ENCODE assay signal across 12 mouse cellular contexts in the genomic region with DNA sequence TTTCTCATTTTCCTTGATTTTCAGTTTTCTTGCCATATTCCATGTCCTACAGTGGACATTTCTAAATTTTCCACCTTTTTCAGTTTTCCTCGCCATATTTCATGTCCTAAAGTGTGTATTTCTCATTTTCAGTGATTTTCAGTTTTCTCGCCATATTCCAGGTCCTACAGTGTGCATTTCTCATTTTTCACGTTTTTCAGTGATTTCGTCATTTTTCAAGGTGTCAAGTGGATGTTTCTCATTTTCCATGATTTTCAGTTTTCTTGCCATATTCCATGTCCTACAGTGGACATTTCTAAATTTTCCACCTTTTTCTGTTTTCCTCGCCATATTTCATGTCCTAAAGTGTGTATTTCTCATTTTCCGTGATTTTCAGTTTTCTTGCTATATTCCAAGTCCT. TPM values are rescaled to one million over a fixed set of nuclear protein-coding genes. Genes with fewer than 3 reads are reported as not detected.
DNase-seq lines count a peak whose midpoint lies in the region.
"Had no signal": no experiment of that assay in that cellular context is flagged by ENCODE, and none has a peak within 500 bp of the region (broad histone marks: within the 10 kb centered on the region; RNA-seq: fewer than 3 reads in every experiment).

No protein-coding gene starts in this region.

- peak; percentile 19 for DNase-seq in adrenal gland, postnatal 14 days
- DNase-seq in frontal cortex, adult 2 months (ENCODE audit: extremely low spot score in 1 of 2, low spot score in 1 of 2), result peak; percentile 40 to 57
- DNase-seq in heart, adult 9 months (ENCODE audit: low spot score in 2 of 2), result peak; percentile 79 to 83
- DNase-seq in kidney, postnatal 4 days, result peak; percentile 52 to 58
- peak; percentile 27 to 72 for DNase-seq in left cerebral cortex, adult 9 months (ENCODE audit: low spot score in 2 of 2)
- peak; percentile 84 for DNase-seq in ovary, adult 18-20 months (ENCODE audit: low spot score)
- DNase-seq in spleen, postnatal 36 days (ENCODE audit: low spot score in 2 of 2), result peak; percentile 88 to 91
- DNase-seq in urinary bladder, postnatal 36 days (ENCODE audit: low spot score in 2 of 2), result peak; percentile 67 to 85

RNA-seq across cellular contexts. Expression of a gene that starts 0.4 kb away (rescaled TPM):
- total RNA-seq in adrenal gland, postnatal 14 days (2021), result 0.89 and 1.0 TPM in 2 replicates
- polyA plus RNA-seq in frontal cortex, adult 2 months (2012; rRNA removed), result not detected in 2 replicates
- polyA plus RNA-seq: kidney, embryonic 14.5 days; liver, embryonic 12.5 days had no signal

RNA-seq across cellular contexts. Expression of a gene that starts 2.3 kb away (rescaled TPM):
- 2.3 and 2.6 TPM in 2 replicates for total RNA-seq in adrenal gland, postnatal 14 days (2021)
- 0.26 and 0.32 TPM in 2 replicates for polyA plus RNA-seq in frontal cortex, adult 2 months (2012; rRNA removed)
- polyA plus RNA-seq: hindbrain, embryonic 10.5 days; kidney, embryonic 14.5 days; liver, embryonic 12.5 days had no signal

RNA-seq across cellular contexts. Expression of a gene that starts 8.4 kb away (rescaled TPM):
- total RNA-seq in adrenal gland, postnatal 14 days (2021), result 1.7 and 1.8 TPM in 2 replicates
- polyA plus RNA-seq in frontal cortex, adult 2 months (2012; rRNA removed), result not detected in 2 replicates
- polyA plus RNA-seq: kidney, embryonic 14.5 days; liver, embryonic 12.5 days; neural tube, embryonic 11.5 days had no signal

RNA-seq across cellular contexts. Expression of a gene that starts 8.7 kb away (rescaled TPM):
- not detected in 2 replicates for total RNA-seq in adrenal gland, postnatal 14 days (2021)
- not detected in 2 replicates for polyA plus RNA-seq in frontal cortex, adult 2 months (2012; rRNA removed)
- polyA plus RNA-seq: hindbrain, embryonic 10.5 days; kidney, embryonic 14.5 days; liver, embryonic 12.5 days; neural tube, embryonic 11.5 days had no signal

RNA-seq across cellular contexts. Expression of a gene that starts 10.2 kb away (rescaled TPM):
- total RNA-seq in adrenal gland, postnatal 14 days (2021), result not detected in 2 replicates
- not detected in 2 replicates for polyA plus RNA-seq in frontal cortex, adult 2 months (2012; rRNA removed)
- polyA plus RNA-seq: hindbrain, embryonic 10.5 days; kidney, embryonic 14.5 days; liver, embryonic 12.5 days; neural tube, embryonic 11.5 days had no signal

Comparison
In these comparisons a context has a peak if more than half of its experiments do, and no peak if none do; other contexts are left out.
1. Peak in every context shown above with its lines: DNase-seq.
2. DNase-seq: peak in every context shown above with its lines; median percentile 90 in spleen, postnatal 36 days; 84 in ovary, adult 18-20 months; 81 in heart, adult 9 months; 76 in urinary bladder, postnatal 36 days; 55 in kidney, postnatal 4 days; 50 in left cerebral cortex, adult 9 months; 48 in frontal cortex, adult 2 months; 19 in adrenal gland, postnatal 14 days.